Mouse (Mus musculus) heart, embryonic 16.5 days (tissue): ENCODE measurements around the gene Hbq1a. TPM values are rescaled to one million over a fixed set of nuclear protein-coding genes. Genes with fewer than 3 reads are reported as not detected.
"Not testable (repeated sequence)": the region's sequence is repeated elsewhere in the genome, so short reads cannot be mapped to it uniquely, and the experiment has no call there.

ENCODE experiments used
- ATAC-seq: fragments of 200-750 bp; cut with Nextera tagmentation; replicated peaks from 2 replicates; pipeline ENCODE4 v1.8.0; 2017; ENCODE audit warnings: moderate number of reproducible peaks; ENCODE audit not compliant: insufficient read depth, low FRiP score; ENCODE audit errors: extremely low read depth
- H3K27ac ChIP-seq: fragments of 300-500 bp; sonication (generic); 2 replicates; pipeline ENCODE4 v1.5.1; 2014; ENCODE audit warnings: mild to moderate bottlenecking, low read length, control low read depth, moderate library complexity
- H3K27me3 ChIP-seq: fragments of 300-500 bp; sonication (generic); 2 replicates; pipeline ENCODE4 v1.6.1; 2014; ENCODE audit warnings: low read length, mixed read lengths; ENCODE audit not compliant: control insufficient read depth, insufficient read depth
- H3K36me3 ChIP-seq: fragments of 300-500 bp; sonication (generic); 2 replicates; pipeline ENCODE4 v1.6.1; 2014; ENCODE audit not compliant: control insufficient read depth, insufficient read depth
- H3K4me1 ChIP-seq: fragments of 300-500 bp; sonication (generic); 2 replicates; pipeline ENCODE4 v1.6.1; 2014; ENCODE audit warnings: low read length, mixed read lengths; ENCODE audit not compliant: control insufficient read depth, insufficient read depth
- H3K4me2 ChIP-seq: fragments of 300-500 bp; sonication (generic); 2 replicates; pipeline ENCODE4 v1.6.1; 2014; ENCODE audit warnings: low read depth, mild to moderate bottlenecking, control low read depth, low read length
- H3K4me3 ChIP-seq: fragments of 300-500 bp; sonication (generic); 2 replicates; pipeline ENCODE4 v1.5.1; 2014; ENCODE audit warnings: mild to moderate bottlenecking, control low read depth, low read length
- H3K9ac ChIP-seq: fragments of 300-500 bp; sonication (generic); 2 replicates; pipeline ENCODE4 v1.6.1; 2014; ENCODE audit warnings: low read length, control low read depth
- H3K9me3 ChIP-seq: fragments of 300-500 bp; sonication (generic); replicated peaks from 2 replicates; pipeline ENCODE4 v1.6.1; 2016; ENCODE audit warnings: low read length; ENCODE audit not compliant: control insufficient read depth
- whole genome bisulfite sequencing: fragments of 180-500 bp; shearing (Covaris S2); extraction: QIAGEN DNeasy Blood & Tissue Kit; methylation state at CpG from one replicate; pipeline ENCODE4 v1.1.7; 2014; 5-methylcytosine and 5-hydroxymethylcytosine counted together
- polyA plus RNA-seq: library from polyadenylated mRNA; unstranded; fragments of >200 nt; fragmentation: Nextera tagmentation; extraction: Ambion mirVana; gene quantifications from 2 replicates; pipeline ENCODE4 v1.2.1, GENCODE M21; 2015

Gene Hbq1a
- polyA plus RNA-seq, 1 experiment from 2014 or later, result 1.6 TPM

- not testable (repeated sequence) for ATAC-seq, H3K27ac ChIP-seq, H3K4me1 ChIP-seq, H3K9me3 ChIP-seq, H3K4me3 ChIP-seq, H3K36me3 ChIP-seq, H3K27me3 ChIP-seq, H3K4me2 ChIP-seq, H3K9ac ChIP-seq
- 54% methylated on average over 3 of the region's 3 CpGs for WGBS
These were observed 6.4 kb upstream of the Hbq1a start for GRCm38 (mm10) chr11:32293479-32293878.

- not testable (repeated sequence) for H3K4me1 ChIP-seq, ATAC-seq, H3K9me3 ChIP-seq, H3K4me3 ChIP-seq, H3K9ac ChIP-seq, H3K27me3 ChIP-seq, H3K27ac ChIP-seq, H3K4me2 ChIP-seq, H3K36me3 ChIP-seq
- no CpG with 5 or more reads among the region's 4 CpGs for WGBS
These were observed 3.7 kb upstream of the Hbq1a start, which contains the start of gene Hba-a2 for GRCm38 (mm10) chr11:32296203-32296602. Gene Hba-a2 (plus strand): TSS chr11:32296489.

- not testable (repeated sequence) for H3K9me3 ChIP-seq, H3K4me1 ChIP-seq, H3K27ac ChIP-seq, H3K4me2 ChIP-seq, ATAC-seq, H3K4me3 ChIP-seq, H3K9ac ChIP-seq, H3K27me3 ChIP-seq, H3K36me3 ChIP-seq
- WGBS, result 13% methylated on average over 2 of the region's 2 CpGs
These were observed 2.5 kb upstream of the Hbq1a start for GRCm38 (mm10) chr11:32297417-32297816.

- Histone ChIP-seq H3K4me1 (no peaks in the 10 kb centered on the region), H3K4me2 (no peak overlapping the region), H3K9ac (no peak overlapping the region), H3K9me3 (no peaks in the 10 kb centered on the region), H3K27me3 (peaks cover 9% of the 10 kb centered on the region), H3K36me3 (no peaks in the 10 kb centered on the region), H3K4me3 (no peak overlapping the region), H3K27ac (no peak overlapping the region)
- 89% methylated on average over 1 of the region's 1 CpGs for WGBS
- ATAC-seq, result no peak
These were observed 1.9 kb upstream of the Hbq1a start for GRCm38 (mm10) chr11:32297866-32298531.

- H3K4me3 ChIP-seq, result no peak overlapping the region
- no peak overlapping the region for H3K27ac ChIP-seq
- WGBS, result 94% methylated on average over 2 of the region's 2 CpGs
- no peak overlapping the region for H3K9ac ChIP-seq
- no peak for ATAC-seq
- peaks cover 12% of the 10 kb centered on the region for H3K27me3 ChIP-seq
- no peaks in the 10 kb centered on the region for H3K9me3 ChIP-seq
- H3K4me1 ChIP-seq, result no peaks in the 10 kb centered on the region
- no peaks in the 10 kb centered on the region for H3K36me3 ChIP-seq
- no peak overlapping the region for H3K4me2 ChIP-seq
These were observed 1.3 kb upstream of the Hbq1a start for GRCm38 (mm10) chr11:32298532-32298918.

GRCm38 (mm10) chr11:32300279-32301267, 704 bp downstream of the Hbq1a start:
- Histone ChIP-seq H3K9ac (no peak overlapping the region), H3K4me2 (peak overlapping the region; percentile 49), H3K27me3 (peaks cover 12% of the 10 kb centered on the region), H3K9me3 (no peaks in the 10 kb centered on the region), H3K4me1 (no peaks in the 10 kb centered on the region), H3K27ac (no peak overlapping the region), H3K36me3 (no peaks in the 10 kb centered on the region), H3K4me3 (no peak overlapping the region)
- WGBS, result 45% methylated on average over 14 of the region's 17 CpGs
- ATAC-seq, result no peak

- H3K4me2 ChIP-seq, result no peak overlapping the region
- no peak for ATAC-seq
These were observed 1.6 kb downstream of the Hbq1a start for GRCm38 (mm10) chr11:32301506-32301905.

GRCm38 (mm10) chr11:32302824-32303419, 3.1 kb downstream of the Hbq1a start:
- Histone ChIP-seq H3K9me3 (no peaks in the 10 kb centered on the region), H3K9ac (no peak overlapping the region), H3K4me3 (no peak overlapping the region), H3K36me3 (no peaks in the 10 kb centered on the region), H3K4me1 (no peaks in the 10 kb centered on the region), H3K27me3 (peaks cover 12% of the 10 kb centered on the region), H3K4me2 (no peak overlapping the region), H3K27ac (no peak overlapping the region)
- no peak for ATAC-seq
- 39% methylated on average over 2 of the region's 2 CpGs for WGBS

More at GRCm38 (mm10) chr11:32301506-32301905, 1.6 kb downstream of the Hbq1a start:
- peaks cover 12% of the 10 kb centered on the region for H3K27me3 ChIP-seq
- H3K9ac ChIP-seq, result no peak overlapping the region
- no peaks in the 10 kb centered on the region for H3K9me3 ChIP-seq
- H3K36me3 ChIP-seq, result no peaks in the 10 kb centered on the region
- WGBS, result 56% methylated on average over 1 of the region's 1 CpGs
- H3K4me3 ChIP-seq, result no peak overlapping the region
- H3K4me1 ChIP-seq, result no peaks in the 10 kb centered on the region
- H3K27ac ChIP-seq, result no peak overlapping the region

GRCm38 (mm10) chr11:32303455-32303854, 3.6 kb downstream of the Hbq1a start:
- Histone ChIP-seq H3K27ac (no peak overlapping the region), H3K36me3 (no peaks in the 10 kb centered on the region), H3K4me3 (no peak overlapping the region), H3K9ac (no peak overlapping the region), H3K9me3 (no peaks in the 10 kb centered on the region), H3K4me2 (no peak overlapping the region), H3K4me1 (no peaks in the 10 kb centered on the region), H3K27me3 (peaks cover 12% of the 10 kb centered on the region)
- 70% methylated on average over 1 of the region's 1 CpGs for WGBS
- no peak for ATAC-seq
